8 mouse cellular contexts compared by ENCODE assay signal in the genomic region with DNA sequence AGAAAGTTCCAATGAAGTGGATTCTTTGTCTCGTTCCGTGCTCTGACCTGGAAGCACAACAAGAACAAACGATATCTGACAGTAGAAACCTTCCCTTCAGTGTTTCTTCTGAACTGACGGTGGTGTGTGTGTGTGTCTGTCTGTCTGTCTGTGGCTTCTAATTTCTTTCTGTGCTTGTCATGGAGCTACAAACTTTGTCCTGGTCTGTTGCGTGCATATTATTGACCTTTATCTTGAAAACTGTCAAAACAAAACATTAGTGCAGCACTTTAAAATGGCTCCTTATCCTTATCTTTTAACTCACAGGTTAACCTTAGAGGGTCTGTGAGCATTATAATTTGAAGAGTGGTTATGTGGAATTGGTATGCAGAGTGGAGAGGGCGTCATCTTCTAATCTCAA. TPM values are rescaled to one million over a fixed set of nuclear protein-coding genes. Genes with fewer than 3 reads are reported as not detected.
DNase-seq lines count a peak whose midpoint lies in the region; ATAC-seq lines count a peak whose summit lies in the region.

No protein-coding gene starts in this region.

- H3K27ac ChIP-seq in lung, embryonic 15.5 days, result no peak overlapping the region
- no peak overlapping the region for H3K27ac ChIP-seq in forebrain, embryonic 11.5 days (ENCODE audit: low read depth, low read length)
- H3K27ac ChIP-seq in limb, embryonic 12.5 days, result no peak overlapping the region
- no peak overlapping the region for H3K27ac ChIP-seq in neural tube, embryonic 14.5 days (ENCODE audit: low read depth, low read length)

- no peaks in the 10 kb centered on the region for H3K9me3 ChIP-seq in lung, embryonic 15.5 days
- no peaks in the 10 kb centered on the region for H3K9me3 ChIP-seq in forebrain, embryonic 11.5 days (ENCODE audit: control insufficient read depth, low read length)
- H3K9me3 ChIP-seq in limb, embryonic 12.5 days, result no peaks in the 10 kb centered on the region
- no peaks in the 10 kb centered on the region for H3K9me3 ChIP-seq in neural tube, embryonic 14.5 days (ENCODE audit: control insufficient read depth, low read length)

- 21% methylated on average over 6 of the region's 6 CpGs for WGBS in lung, embryonic 15.5 days
- WGBS in forebrain, embryonic 11.5 days, result 65% methylated on average over 6 of the region's 6 CpGs
- WGBS in limb, embryonic 12.5 days, result 76% methylated on average over 6 of the region's 6 CpGs
- WGBS in neural tube, embryonic 14.5 days, result 48% methylated on average over 6 of the region's 6 CpGs

- peak overlapping the region; percentile 85 for H3K4me3 ChIP-seq in lung, embryonic 15.5 days
- peak overlapping the region; percentile 97 for H3K4me3 ChIP-seq in forebrain, embryonic 11.5 days (ENCODE audit: low read depth, low read length)
- peak overlapping the region; percentile 80 for H3K4me3 ChIP-seq in limb, embryonic 12.5 days (replicated peaks)
- H3K4me3 ChIP-seq in neural tube, embryonic 14.5 days (ENCODE audit: low read depth, low read length), result peak overlapping the region; percentile 93

- no peaks in the 10 kb centered on the region for H3K27me3 ChIP-seq in lung, embryonic 15.5 days
- no peaks in the 10 kb centered on the region for H3K27me3 ChIP-seq in forebrain, embryonic 11.5 days (ENCODE audit: control insufficient read depth, insufficient read depth, low read length)
- peaks cover 4% of the 10 kb centered on the region; the same call in 1 of the 2 replicates for H3K27me3 ChIP-seq in limb, embryonic 12.5 days
- no peaks in the 10 kb centered on the region for H3K27me3 ChIP-seq in neural tube, embryonic 14.5 days (ENCODE audit: control insufficient read depth, insufficient read depth, low read length)

- peak overlapping the region; percentile 92 for H3K9ac ChIP-seq in lung, embryonic 15.5 days
- H3K9ac ChIP-seq in forebrain, embryonic 11.5 days (ENCODE audit: low read length), result peak overlapping the region; percentile 93; the same call in 1 of the 2 replicates
- 0 out of 2 replicates have a peak overlapping the region, but pooled peaks have one; percentile 3 for H3K9ac ChIP-seq in limb, embryonic 12.5 days (replicated peaks)
- peak overlapping the region; percentile 93; the same call in 1 of the 2 replicates for H3K9ac ChIP-seq in neural tube, embryonic 14.5 days (replicated peaks; ENCODE audit: low read depth, low read length)

- H3K4me2 ChIP-seq in lung, embryonic 15.5 days, result peak overlapping the region; percentile 84
- peak overlapping the region; percentile 84 for H3K4me2 ChIP-seq in forebrain, embryonic 11.5 days (ENCODE audit: low read depth, low read length, severe bottlenecking)
- H3K4me2 ChIP-seq in limb, embryonic 12.5 days, result peak overlapping the region; percentile 91
- peak overlapping the region; percentile 92 for H3K4me2 ChIP-seq in neural tube, embryonic 14.5 days (ENCODE audit: low read depth, low read length)

- no peak for ATAC-seq in lung, embryonic 15.5 days (ENCODE audit: borderline replicate concordance, extremely low read depth, low FRiP score, low TSS enrichment)
- no peak for ATAC-seq in forebrain, embryonic 11.5 days (replicated peaks; ENCODE audit: low FRiP score)
- no peak for ATAC-seq in limb, embryonic 12.5 days (ENCODE audit: insufficient number of reproducible peaks, insufficient read depth, low FRiP score, low TSS enrichment, low read depth)
- no peak for ATAC-seq in neural tube, embryonic 14.5 days (ENCODE audit: low read depth)

- H3K4me1 ChIP-seq in lung, embryonic 15.5 days, result peaks cover 43% of the 10 kb centered on the region
- peaks cover 13% of the 10 kb centered on the region for H3K4me1 ChIP-seq in forebrain, embryonic 11.5 days (replicated peaks; ENCODE audit: control insufficient read depth, insufficient read depth, low read length)
- peaks cover 31% of the 10 kb centered on the region for H3K4me1 ChIP-seq in limb, embryonic 12.5 days (replicated peaks)
- H3K4me1 ChIP-seq in neural tube, embryonic 14.5 days (ENCODE audit: control insufficient read depth, insufficient read depth, low read length), result peaks cover 26% of the 10 kb centered on the region

- peaks cover 36% of the 10 kb centered on the region for H3K36me3 ChIP-seq in lung, embryonic 15.5 days
- H3K36me3 ChIP-seq in forebrain, embryonic 11.5 days (ENCODE audit: control insufficient read depth, insufficient read depth, low read length), result peaks cover 3% of the 10 kb centered on the region
- H3K36me3 ChIP-seq in limb, embryonic 12.5 days, result peaks cover 43% of the 10 kb centered on the region
- peaks cover 14% of the 10 kb centered on the region for H3K36me3 ChIP-seq in neural tube, embryonic 14.5 days (ENCODE audit: control insufficient read depth, insufficient read depth, low read length)

- no peak for DNase-seq in lung, postnatal 4 days
- DNase-seq in forebrain, embryonic 11.5 days (ENCODE audit: low spot score), result no peak
- no peak for DNase-seq in frontal cortex, adult 2 months (ENCODE audit: extremely low spot score in 1 of 2, low spot score in 1 of 2)
- no peak for DNase-seq in cerebellum, adult 8-10 months
- DNase-seq in thymus, postnatal 0 days (ENCODE audit: low spot score), result no peak

RNA-seq across cellular contexts. Expression of gene Prkar1a, which starts 3.3 kb away (rescaled TPM):
- polyA plus RNA-seq in lung, embryonic 15.5 days (2015; fragmentation: Nextera tagmentation; extraction: Ambion mirVana), result 388 and 400 TPM in 2 replicates
- polyA plus RNA-seq in forebrain, embryonic 11.5 days (2014; fragmentation: Nextera tagmentation; extraction: Ambion mirVana), result 362 and 367 TPM in 2 replicates
- polyA plus RNA-seq in limb, embryonic 12.5 days (2016; fragmentation: Nextera tagmentation; extraction: Ambion mirVana), result 359 and 372 TPM in 2 replicates
- polyA plus RNA-seq in neural tube, embryonic 14.5 days (2014; fragmentation: Nextera tagmentation; extraction: Ambion mirVana), result 506 and 594 TPM in 2 replicates
- polyA plus RNA-seq in frontal cortex, adult 2 months (2012; rRNA removed), result 434 and 454 TPM in 2 replicates
- 353 and 361 TPM in 2 replicates for polyA plus RNA-seq in thymus, postnatal 0 days (2015; fragmentation: Nextera tagmentation; extraction: Ambion mirVana)

RNA-seq across cellular contexts. Expression of gene Wipi1, which starts 40.7 kb away (rescaled TPM):
- polyA plus RNA-seq in lung, embryonic 15.5 days (2015; fragmentation: Nextera tagmentation; extraction: Ambion mirVana), result 42.1 and 44.6 TPM in 2 replicates
- 11.1 and 14.7 TPM in 2 replicates for polyA plus RNA-seq in forebrain, embryonic 11.5 days (2014; fragmentation: Nextera tagmentation; extraction: Ambion mirVana)
- polyA plus RNA-seq in limb, embryonic 12.5 days (2016; fragmentation: Nextera tagmentation; extraction: Ambion mirVana), result 40.6 and 41.0 TPM in 2 replicates
- 9.6 and 13.2 TPM in 2 replicates for polyA plus RNA-seq in neural tube, embryonic 14.5 days (2014; fragmentation: Nextera tagmentation; extraction: Ambion mirVana)
- 18.6 and 18.8 TPM in 2 replicates for polyA plus RNA-seq in frontal cortex, adult 2 months (2012; rRNA removed)
- polyA plus RNA-seq in thymus, postnatal 0 days (2015; fragmentation: Nextera tagmentation; extraction: Ambion mirVana), result 12.3 and 14.4 TPM in 2 replicates

Comparison
In these comparisons a context has a peak if more than half of its experiments do, and no peak if none do; other contexts are left out.
1. H3K9ac ChIP-seq: peak in every context shown above with its lines; median percentile 93 in forebrain, embryonic 11.5 days; 93 in neural tube, embryonic 14.5 days; 92 in lung, embryonic 15.5 days; 3 in limb, embryonic 12.5 days.